Comparison of ENCODE assay signal across 8 mouse cellular contexts in the genomic region with DNA sequence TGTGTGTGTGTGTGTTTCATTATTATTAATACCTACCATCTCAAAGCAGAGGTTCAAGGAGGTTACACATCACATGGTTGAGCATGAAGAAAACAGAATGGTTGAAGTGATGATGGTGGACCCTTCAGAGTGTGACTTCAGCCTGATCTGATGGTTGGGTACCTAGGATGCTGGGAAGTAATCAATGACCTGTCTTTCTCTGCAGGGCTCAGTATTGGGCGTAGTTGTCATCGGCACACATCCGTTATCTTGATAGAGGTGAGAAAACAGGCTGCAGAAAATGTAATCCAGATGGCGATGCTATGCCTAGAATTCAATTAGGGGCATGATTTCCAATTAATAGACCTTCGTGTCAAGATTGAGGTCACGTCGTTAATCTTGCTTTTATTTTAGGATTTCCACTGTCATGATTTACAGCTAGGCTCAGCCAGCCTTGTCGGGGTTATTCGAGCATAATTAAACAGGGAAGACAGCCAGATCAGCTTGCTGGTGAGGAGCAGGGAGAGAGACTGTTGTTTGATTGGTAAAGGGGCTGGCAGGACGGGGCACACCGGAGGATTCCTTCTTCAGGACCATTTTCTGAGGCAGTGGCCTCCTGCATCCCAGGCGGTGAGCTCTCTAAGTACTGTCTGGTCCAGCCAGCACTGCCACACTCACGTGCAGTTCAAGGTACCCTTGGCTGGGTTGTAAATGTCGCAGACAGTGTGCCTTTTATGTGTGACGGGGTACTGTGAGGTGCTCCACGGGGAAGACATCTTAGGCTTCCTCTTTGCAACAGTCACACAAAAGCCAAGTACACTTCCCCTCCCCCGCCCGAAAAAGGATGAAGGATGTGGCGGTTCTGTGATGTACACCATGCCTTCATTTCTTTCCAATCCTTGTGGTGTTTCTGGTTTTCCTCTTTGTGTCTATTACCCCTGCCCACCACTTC.
DNase-seq lines count a peak whose midpoint lies in the region; ATAC-seq and TF ChIP-seq lines count a peak whose summit lies in the region.

No protein-coding gene starts in this region.

- H3K36me3 ChIP-seq in limb, embryonic 11.5 days (ENCODE audit: control insufficient read depth, insufficient read depth, low read length), result no peaks in the 10 kb centered on the region
- no peaks in the 10 kb centered on the region for H3K36me3 ChIP-seq in limb, embryonic 10.5 days
- no peaks in the 10 kb centered on the region for H3K36me3 ChIP-seq in forebrain, embryonic 10.5 days (replicated peaks)

- H3K9me3 ChIP-seq in limb, embryonic 11.5 days (ENCODE audit: control insufficient read depth, low read length), result no peaks in the 10 kb centered on the region
- H3K9me3 ChIP-seq in limb, embryonic 10.5 days (replicated peaks), result no peaks in the 10 kb centered on the region
- H3K9me3 ChIP-seq in forebrain, embryonic 10.5 days, result no peaks in the 10 kb centered on the region

- no peaks in the 10 kb centered on the region for H3K27me3 ChIP-seq in limb, embryonic 11.5 days (ENCODE audit: control insufficient read depth, insufficient read depth, low read length)
- no peaks in the 10 kb centered on the region for H3K27me3 ChIP-seq in limb, embryonic 10.5 days (ENCODE audit: low read depth, poor library complexity, severe bottlenecking)
- no peaks in the 10 kb centered on the region for H3K27me3 ChIP-seq in forebrain, embryonic 10.5 days (ENCODE audit: poor library complexity, severe bottlenecking)

- WGBS in limb, embryonic 11.5 days, result 30% methylated on average over 19 of the region's 19 CpGs
- WGBS in limb, embryonic 10.5 days, result 36% methylated on average over 19 of the region's 19 CpGs
- WGBS in forebrain, embryonic 10.5 days, result 60% methylated on average over 19 of the region's 19 CpGs

- intact Hi-C loops in left cerebral cortex, adult 2 months (cut with DNase I), result no loop called here

- peak; percentile 22 for DNase-seq in limb, embryonic 11.5 days (ENCODE audit: low spot score)
- no peak for DNase-seq in limb, embryonic 10.5 days (ENCODE audit: low spot score)
- DNase-seq in forebrain, embryonic 10.5 days (ENCODE audit: extremely low spot score, low spot score), result no peak
- peak; percentile 17 for DNase-seq in thymus, postnatal 14 days
- no peak for DNase-seq in B cell, adult 2 months
- DNase-seq in left cerebral cortex, adult 2 months (ENCODE audit: extremely low spot score in 1 of 2, low spot score in 2 of 2), result no peak

- no peak overlapping the region for H3K9ac ChIP-seq in limb, embryonic 11.5 days (ENCODE audit: low read length)

- H3K4me1 ChIP-seq in limb, embryonic 11.5 days (ENCODE audit: control insufficient read depth, insufficient read depth, low read length), result no peaks in the 10 kb centered on the region
- H3K4me1 ChIP-seq in limb, embryonic 10.5 days, result peaks cover 20% of the 10 kb centered on the region
- H3K4me1 ChIP-seq in forebrain, embryonic 10.5 days, result peaks cover 14% of the 10 kb centered on the region

- no peak overlapping the region for H3K4me3 ChIP-seq in limb, embryonic 11.5 days (ENCODE audit: low read depth, low read length)
- no peak overlapping the region for H3K4me3 ChIP-seq in limb, embryonic 10.5 days
- no peak overlapping the region for H3K4me3 ChIP-seq in forebrain, embryonic 10.5 days
- no peak overlapping the region for H3K4me3 ChIP-seq in left cerebral cortex, adult 2 months

- H3K4me2 ChIP-seq in limb, embryonic 11.5 days (ENCODE audit: low read depth, severe bottlenecking), result no peak overlapping the region

- no peak overlapping the region for H3K27ac ChIP-seq in limb, embryonic 11.5 days (replicated peaks; ENCODE audit: low read depth, low read length)
- H3K27ac ChIP-seq in limb, embryonic 10.5 days, result no peak overlapping the region
- H3K27ac ChIP-seq in forebrain, embryonic 10.5 days, result peak overlapping the region; percentile 56; the same call in 1 of the 2 replicates
- no peak overlapping the region for H3K27ac ChIP-seq in left cerebral cortex, adult 2 months

- ATAC-seq in limb, embryonic 11.5 days (ENCODE audit: insufficient number of reproducible peaks, low FRiP score, low TSS enrichment, low read depth), result no peak
- ATAC-seq in megakaryocyte progenitor cell, adult 5-6 weeks (replicated peaks; ENCODE audit: poor library complexity), result peak; percentile 30
- ATAC-seq in megakaryocyte, adult 5-6 weeks (ENCODE audit: poor library complexity, severe bottlenecking), result no peak

- no peak for TF ChIP-seq CTCF in left cerebral cortex, adult 2 months (IDR thresholded peaks at IDR 0.05)

Comparison
In these comparisons a context has a peak if more than half of its experiments do, and no peak if none do; other contexts are left out.
1. DNase-seq: peak in limb, embryonic 11.5 days (single experiment) and thymus, postnatal 14 days (single experiment); none in limb, embryonic 10.5 days (single experiment), forebrain, embryonic 10.5 days (single experiment), B cell, adult 2 months (0 of 2) and left cerebral cortex, adult 2 months (0 of 2).